Mouse (Mus musculus) layer of hippocampus, adult 18-20 months (tissue): ENCODE measurements at regions not wholly inside any gene's neighbourhood (a gene's known extent, or its start where the extent isn't known, plus 50 kb on each side); places are given as distances from the start of the nearest gene placed in this dataset.

Source experiments
- DNase-seq, 2 experiments: peaks; one replicate each; pipeline ENCODE4 v3.0.0; 2022; ENCODE audit warnings: low spot score in 2 of 2

GRCm38 (mm10) chr13:84565644-84566532 is 343.8 kb downstream of the Tmem161b start:
- no peak for DNase-seq

DNA sequence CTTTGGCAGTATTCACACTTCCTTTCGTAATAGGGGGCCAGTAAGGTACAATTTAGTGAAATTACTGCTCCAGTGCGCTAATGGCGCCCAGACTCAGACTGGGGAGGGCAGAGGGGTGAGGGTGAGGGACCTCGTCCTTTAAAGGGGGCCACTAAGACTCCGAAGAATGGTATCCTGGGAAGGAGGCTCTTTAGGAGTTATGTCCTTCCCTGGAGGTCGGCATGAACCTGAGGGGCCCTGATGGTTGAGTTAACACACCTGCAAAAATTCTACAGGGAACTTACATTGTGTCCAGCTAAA is 344.4 kb downstream of the Tmem161b start:
- DNase-seq: no peak

GRCm38 (mm10) chr13:84569371-84569770 is 347.3 kb downstream of the Tmem161b start:
- DNase-seq: peak in 1 of 2 experiments; percentile 26

DNA sequence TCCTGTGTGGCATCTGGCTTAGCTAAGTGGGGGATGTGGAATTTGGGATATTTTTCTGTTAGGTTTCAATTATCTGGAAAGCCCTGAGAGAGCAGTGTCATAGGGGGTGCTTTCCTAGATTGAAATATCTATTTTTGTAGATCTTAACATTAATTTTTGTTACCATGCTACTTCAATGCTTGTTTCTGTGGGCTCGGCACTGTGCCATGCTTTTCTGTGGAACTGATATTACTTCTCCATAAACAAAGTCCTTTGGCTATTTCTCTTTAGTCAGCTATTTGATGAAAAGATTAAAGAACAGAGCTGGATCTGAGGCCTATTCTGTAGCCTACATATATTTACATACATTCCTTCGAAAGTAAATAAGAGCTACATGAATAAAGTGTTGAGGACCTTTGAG is 348.1 kb downstream of the Tmem161b start:
- no peak for DNase-seq

- DNase-seq: peak; percentile 59 to 80
Observed at GRCm38 (mm10) chr13:84570984-84571844, 349.1 kb downstream of the Tmem161b start.

- no peak for DNase-seq
Observed at GRCm38 (mm10) chr13:84571845-84572193, 349.7 kb downstream of the Tmem161b start.

GRCm38 (mm10) chr13:84572231-84572630 is 350.1 kb downstream of the Tmem161b start:
- no peak for DNase-seq

- no peak for DNase-seq
Observed at GRCm38 (mm10) chr13:84596585-84597142, 374.6 kb downstream of the Tmem161b start.

GRCm38 (mm10) chr13:84602612-84603011 is 380.5 kb downstream of the Tmem161b start:
- no peak for DNase-seq

GRCm38 (mm10) chr13:84612497-84612896 is 390.4 kb downstream of the Tmem161b start:
- DNase-seq: no peak

- DNase-seq: peak; percentile 70 to 85
Observed at GRCm38 (mm10) chr13:84613004-84613403, 390.9 kb downstream of the Tmem161b start.

- peak; percentile 22 to 71 for DNase-seq
Observed at GRCm38 (mm10) chr13:84624691-84625090, 402.6 kb downstream of the Tmem161b start.

GRCm38 (mm10) chr13:84625527-84625926 is 403.4 kb downstream of the Tmem161b start:
- DNase-seq: no peak

DNA sequence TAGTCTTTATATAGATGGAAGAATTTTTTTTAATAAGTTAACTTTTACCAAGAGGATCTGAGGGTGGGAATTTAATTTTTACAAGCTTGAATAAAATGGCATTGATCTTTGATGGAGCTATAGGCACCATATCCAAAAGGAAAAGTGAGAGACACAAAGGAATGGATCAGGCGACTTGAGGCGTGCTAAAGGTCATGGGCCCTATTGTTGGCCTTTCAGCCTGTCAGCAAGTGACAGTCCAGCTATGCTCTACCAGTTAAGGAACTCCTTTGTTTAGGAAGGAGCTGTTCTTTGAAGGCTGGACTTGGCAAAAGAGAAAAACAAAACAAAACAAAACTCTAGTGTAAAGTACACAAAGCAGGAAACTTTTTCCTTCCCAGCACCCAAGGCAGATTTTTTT is 403.8 kb downstream of the Tmem161b start:
- DNase-seq: no peak

- no peak for DNase-seq
Observed at GRCm38 (mm10) chr13:84626397-84626796, 404.3 kb downstream of the Tmem161b start.

GRCm38 (mm10) chr13:84630686-84631085 is 408.6 kb downstream of the Tmem161b start:
- no peak for DNase-seq

DNA sequence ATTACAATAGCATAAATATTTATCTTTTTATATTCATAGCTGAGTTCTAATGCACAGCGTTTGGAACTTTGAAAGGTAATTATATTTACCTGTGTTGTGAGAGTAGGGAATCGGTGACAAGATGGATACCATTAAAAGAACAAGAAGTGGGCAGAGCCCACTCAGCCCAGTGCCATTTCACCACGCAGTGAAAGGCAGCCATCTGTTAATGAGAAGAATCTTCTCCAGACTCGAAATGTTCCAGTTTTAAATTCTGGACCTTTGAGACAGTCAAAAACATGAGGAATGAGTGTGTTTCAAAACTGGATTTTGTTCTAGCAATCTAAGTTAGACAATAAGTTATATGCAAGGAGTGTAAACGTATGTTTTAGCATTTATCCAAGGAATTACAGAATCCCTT is 410.4 kb downstream of the Tmem161b start:
- DNase-seq: no peak

DNA sequence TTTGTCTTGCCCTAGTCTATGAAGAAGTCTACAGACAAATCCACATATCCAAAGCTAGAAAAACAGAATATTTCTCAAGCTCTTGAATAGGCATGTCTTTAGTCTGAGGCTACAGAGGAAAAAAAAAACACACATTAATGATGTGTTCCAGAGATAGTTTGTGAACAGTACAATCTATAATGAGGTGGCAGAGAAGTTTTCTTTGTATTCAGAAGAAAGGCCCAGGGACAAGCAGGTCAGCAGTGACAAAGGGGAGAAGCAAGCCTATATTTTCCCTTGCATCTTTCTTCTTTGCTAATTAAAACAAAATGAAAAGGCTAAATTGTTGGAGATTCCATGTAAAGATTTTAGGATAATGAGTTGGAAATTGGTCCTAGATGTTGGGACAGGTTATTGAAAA is 414.7 kb downstream of the Tmem161b start:
- DNase-seq: no peak

GRCm38 (mm10) chr13:84637606-84638005 is 415.5 kb downstream of the Tmem161b start:
- DNase-seq: no peak

DNA sequence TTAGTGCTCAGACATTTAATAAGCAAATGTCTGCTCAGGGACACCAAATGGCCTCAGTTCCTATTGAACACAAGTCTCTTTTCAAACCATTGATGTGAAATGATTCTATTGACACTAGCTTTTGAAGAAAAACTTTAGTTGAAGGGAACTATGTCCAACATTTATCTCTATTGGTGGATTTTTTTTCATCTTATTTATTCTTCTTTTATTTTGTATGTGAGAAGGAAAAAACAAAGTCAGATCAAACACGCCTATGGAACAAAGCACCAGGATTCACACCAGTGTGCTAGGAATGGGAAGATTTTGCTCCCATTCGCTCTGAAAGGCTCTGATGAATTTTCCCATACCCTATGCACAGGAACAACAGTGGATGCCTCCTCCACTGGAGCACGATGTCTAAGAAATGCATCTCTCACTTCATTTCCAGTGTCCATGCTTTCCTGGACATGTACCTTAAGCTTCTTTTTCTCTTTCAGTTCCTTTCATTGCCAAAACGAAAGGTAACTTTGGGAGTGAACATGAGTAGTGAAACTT is 416.4 kb downstream of the Tmem161b start:
- DNase-seq: no peak

- DNase-seq: no peak
Observed at GRCm38 (mm10) chr13:84639087-84640022, 417.3 kb downstream of the Tmem161b start.
